Mouse (Mus musculus) liver, adult 2 months (tissue): Measurements from ENCODE around the gene Cdiptos. TPM values are rescaled to one million over a fixed set of nuclear protein-coding genes. Genes with fewer than 3 reads are reported as not detected.

Experiments
- DNase-seq: peaks from one replicate; pipeline ENCODE4 v3.0.0-alpha.2; 2011; ENCODE audit warnings: low read depth, low spot score; ENCODE audit errors: extremely low read depth
- H3K27ac ChIP-seq: fragments of 200-500 bp; replicated peaks from 2 replicates; pipeline ENCODE4 v1.5.1; 2012; ENCODE audit warnings: low read depth, mild to moderate bottlenecking, control low read depth, inconsistent platforms, low read length; ENCODE audit not compliant: insufficient read depth
- H3K27me3 ChIP-seq: fragments of 200-500 bp; 2 replicates; pipeline ENCODE4 v1.6.1; 2012; ENCODE audit warnings: mild to moderate bottlenecking, moderate library complexity, low read length, inconsistent platforms; ENCODE audit not compliant: control insufficient read depth, insufficient read depth
- H3K36me3 ChIP-seq: fragments of 200-500 bp; 2 replicates; pipeline ENCODE4 v1.6.1; 2012; ENCODE audit warnings: low read length, inconsistent platforms; ENCODE audit not compliant: control insufficient read depth, insufficient read depth
- H3K4me1 ChIP-seq: fragments of 200-500 bp; 2 replicates; pipeline ENCODE4 v1.6.1; 2011; ENCODE audit warnings: low read length; ENCODE audit not compliant: control insufficient read depth, insufficient read depth
- H3K4me3 ChIP-seq: fragments of 200-500 bp; 2 replicates; pipeline ENCODE4 v1.5.1; 2011; ENCODE audit warnings: low read depth, mild to moderate bottlenecking, control low read depth, low read length, moderate library complexity; ENCODE audit not compliant: insufficient read depth
- H3K79me2 ChIP-seq: fragments of 200-500 bp; 2 replicates; pipeline ENCODE4 v1.6.1; 2012; ENCODE audit warnings: inconsistent platforms, mild to moderate bottlenecking, low read length, moderate library complexity; ENCODE audit not compliant: control insufficient read depth, insufficient read depth
- H3K9ac ChIP-seq: fragments of 200-500 bp; 2 replicates; pipeline ENCODE4 v1.6.1; 2012; ENCODE audit warnings: low read depth, mild to moderate bottlenecking, control low read depth, inconsistent platforms, low read length
- CTCF ChIP-seq: fragments of 200-500 bp; IDR thresholded peaks from 2 replicates; pipeline ENCODE4 v1.5.1; 2011; ENCODE audit warnings: low read depth, low read length, control low read depth
- POLR2A ChIP-seq: fragments of 200-500 bp; IDR thresholded peaks from 2 replicates; pipeline ENCODE4 v1.6.1; 2011; ENCODE audit warnings: low read length, control low read depth; ENCODE audit not compliant: insufficient read depth; ENCODE audit errors: extremely low read depth
- WGBS: fragments of 180-500 bp; shearing (Covaris S2); methylation state at CpG from one replicate; pipeline ENCODE4 v1.1.7; 2018; 5-methylcytosine and 5-hydroxymethylcytosine counted together
- polyA plus RNA-seq: library from polyadenylated mRNA; depleted of rRNA; stranded (reverse); fragments of >200 nt; gene quantifications from 2 replicates; pipeline ENCODE4 v1.2.3, GENCODE M21; 2012
- total RNA-seq: library from RNA; depleted of rRNA; stranded (reverse); fragments of >200 nt; gene quantifications from 2 replicates; pipeline ENCODE4 v1.2.3, GENCODE M21; 2014

The Cdiptos gene
- total and polyA plus RNA-seq, 2 experiments = 0.09 to 0.23 TPM

DNA sequence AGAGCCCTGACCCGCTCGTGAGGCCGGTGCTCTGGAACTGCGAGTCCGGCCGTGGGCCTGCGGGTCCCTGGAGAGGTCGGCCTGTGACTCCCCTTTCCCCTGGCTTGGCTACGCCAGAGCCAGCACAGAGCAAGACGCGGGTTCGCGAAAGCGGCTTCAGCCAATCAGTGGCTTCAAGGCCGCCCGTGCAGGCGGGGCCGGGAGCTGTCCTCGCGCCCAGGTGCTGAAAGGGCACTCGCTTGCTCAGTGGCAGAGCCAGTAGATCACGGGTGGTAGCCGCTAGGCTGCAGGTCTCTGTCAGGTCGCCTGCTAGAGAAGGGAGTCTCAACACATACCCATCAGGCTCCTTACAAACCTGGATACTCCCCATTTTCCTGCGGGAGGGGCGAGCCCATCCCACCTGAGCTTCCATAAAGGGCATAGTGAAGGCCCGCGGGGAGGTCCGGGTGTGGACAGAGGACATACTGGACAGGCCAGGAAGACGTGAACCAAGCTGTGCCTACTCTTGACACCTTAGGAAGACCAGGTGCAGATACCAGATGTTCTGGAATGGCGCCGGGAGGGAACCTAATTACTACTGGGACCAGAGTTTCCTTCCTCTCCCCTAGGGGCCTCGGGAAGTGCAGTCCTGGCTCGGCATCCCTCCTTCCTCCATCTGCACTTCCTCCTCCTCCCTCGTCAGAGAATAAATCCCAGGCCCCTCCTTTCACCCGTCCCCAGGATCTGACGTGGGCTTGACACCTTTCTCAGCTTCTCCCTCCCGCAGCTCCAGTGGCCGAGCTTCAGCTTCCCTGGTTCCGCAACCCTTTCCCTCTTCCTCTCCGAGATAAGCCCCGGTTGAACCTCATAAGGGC lies 25.9 kb downstream of the Cdiptos start, which contains the start of gene Sez6l2:
Gene Sez6l2, plus strand, starts transcription at position 771 of the 854 bp plus-strand sequence.
- WGBS = 1% methylated on average over 42 of the region's 42 CpGs
- TF ChIP-seq POLR2A (no peak), CTCF (no peak)
- Histone ChIP-seq H3K4me1 (no peaks in the 10 kb centered on the region; the same call in 1 of the 2 replicates), H3K4me3 (peak within 1 kb of the TSS; percentile 57; the same call in 1 of the 2 replicates), H3K27me3 (peaks cover 6% of the 10 kb centered on the region; the same call in 1 of the 2 replicates), H3K9ac (no peak within 1 kb of the TSS), H3K79me2 (no peaks in the 10 kb centered on the region), H3K27ac (no peak within 1 kb of the TSS), H3K36me3 (no peaks in the 10 kb centered on the region)
- DNase-seq = peak; percentile 48

DNA sequence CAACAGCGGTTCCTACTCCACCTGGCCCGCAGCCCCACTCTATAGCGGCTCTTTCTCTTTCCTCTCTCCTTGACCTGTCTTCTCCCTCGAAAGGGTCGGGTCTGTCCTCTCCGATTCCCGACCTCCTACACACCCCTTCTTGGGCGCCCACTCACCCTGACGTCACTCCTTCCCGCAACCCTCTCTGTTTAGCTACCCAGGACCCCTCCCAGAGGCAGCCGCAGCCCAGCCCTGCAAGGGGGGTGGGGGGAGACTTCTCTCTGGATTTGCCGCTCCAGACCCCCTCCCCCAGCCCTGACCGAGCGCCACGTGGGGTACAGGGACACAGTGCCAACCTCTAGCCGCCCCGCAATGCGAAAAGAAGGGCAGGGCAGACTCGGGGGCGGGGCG lies 26.5 kb downstream of the Cdiptos start, which contains the start of gene Asphd1:
Gene Asphd1, minus strand, starts transcription at position 180 of the 390 bp plus-strand sequence.
- Histone ChIP-seq H3K4me1 (no peaks in the 10 kb centered on the region; the same call in 1 of the 2 replicates), H3K27me3 (peaks cover 6% of the 10 kb centered on the region; the same call in 1 of the 2 replicates), H3K36me3 (no peaks in the 10 kb centered on the region; the same call in 1 of the 2 replicates), H3K79me2 (no peaks in the 10 kb centered on the region), H3K9ac (no peak within 1 kb of the TSS), H3K27ac (no peak within 1 kb of the TSS), H3K4me3 (peak within 1 kb of the TSS; percentile 57; the same call in 1 of the 2 replicates)
- DNase-seq = no peak
- WGBS = 3% methylated on average over 21 of the region's 21 CpGs
- no peak for TF ChIP-seq CTCF
- TF ChIP-seq POLR2A = no peak

DNA sequence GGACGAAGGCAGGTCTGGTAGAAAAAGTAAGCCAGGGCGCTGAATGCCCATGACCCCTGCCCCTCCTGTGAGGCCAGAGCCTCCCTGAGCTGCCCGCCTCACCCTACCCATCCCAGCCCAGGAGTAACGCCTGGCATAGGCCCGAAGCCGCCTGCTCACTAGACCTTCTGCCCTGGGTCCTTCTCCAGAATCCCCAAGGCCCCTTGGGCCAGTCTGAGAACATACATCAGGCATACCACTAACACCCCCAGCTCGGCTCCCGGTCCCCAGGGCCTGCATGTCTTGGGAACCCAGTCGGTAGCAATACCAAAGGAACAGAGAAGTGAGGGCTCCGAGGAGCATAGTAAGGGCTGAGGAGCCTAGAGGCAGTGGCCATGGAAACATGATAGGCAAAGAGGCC lies 27.3 kb downstream of the Cdiptos start:
- no peak overlapping the region for H3K27ac ChIP-seq
- WGBS = 88% methylated on average over 10 of the region's 10 CpGs
- peaks cover 6% of the 10 kb centered on the region; the same call in 1 of the 2 replicates for H3K27me3 ChIP-seq
- no peaks in the 10 kb centered on the region for H3K79me2 ChIP-seq
- H3K4me3 ChIP-seq = no peak overlapping the region
- H3K4me1 ChIP-seq = no peaks in the 10 kb centered on the region; the same call in 1 of the 2 replicates
- DNase-seq = no peak
- H3K36me3 ChIP-seq = peaks cover 4% of the 10 kb centered on the region; the same call in 1 of the 2 replicates
- TF ChIP-seq POLR2A (no peak), CTCF (no peak)
- no peak overlapping the region for H3K9ac ChIP-seq

- H3K27ac ChIP-seq = no peak overlapping the region
- H3K9ac ChIP-seq = no peak overlapping the region
- H3K27me3 ChIP-seq = peaks cover 6% of the 10 kb centered on the region; the same call in 1 of the 2 replicates
- no peaks in the 10 kb centered on the region for H3K79me2 ChIP-seq
- 82% methylated on average over 3 of the region's 3 CpGs for WGBS
- TF ChIP-seq CTCF = peak; percentile 75
- no peak for TF ChIP-seq POLR2A
- DNase-seq = no peak
- H3K4me1 ChIP-seq = no peaks in the 10 kb centered on the region; the same call in 1 of the 2 replicates
- H3K36me3 ChIP-seq = peaks cover 6% of the 10 kb centered on the region; the same call in 1 of the 2 replicates
- H3K4me3 ChIP-seq = no peak overlapping the region
These were observed 29.4 kb downstream of the Cdiptos start for GRCm38 (mm10) chr7:126946530-126946929.

DNA sequence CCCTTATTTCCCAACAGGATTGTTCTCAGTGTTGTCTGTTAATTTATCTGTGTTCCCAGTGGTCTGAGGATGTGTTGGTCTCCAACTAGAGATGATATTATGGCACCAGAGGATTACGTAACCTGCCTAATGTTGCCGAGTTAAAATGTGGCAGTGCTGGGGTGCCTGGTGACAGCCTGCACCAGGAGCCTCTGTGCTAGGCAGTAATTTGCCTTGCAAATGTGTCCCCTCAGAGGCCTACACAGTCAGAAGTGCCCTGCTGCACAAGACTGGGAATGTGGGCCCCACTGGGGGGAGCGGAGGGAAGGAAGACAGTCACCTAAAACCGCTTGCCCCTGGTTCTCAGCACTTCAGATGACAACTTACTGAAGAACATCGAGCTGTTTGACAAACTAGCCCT lies 34.1 kb downstream of the Cdiptos start:
- TF ChIP-seq POLR2A (no peak), CTCF (no peak)
- Histone ChIP-seq H3K79me2 (no peaks in the 10 kb centered on the region), H3K27me3 (no peaks in the 10 kb centered on the region), H3K4me1 (no peaks in the 10 kb centered on the region), H3K27ac (no peak overlapping the region), H3K36me3 (peaks cover 12% of the 10 kb centered on the region; the same call in 1 of the 2 replicates), H3K9ac (no peak overlapping the region), H3K4me3 (no peak overlapping the region)
- no peak for DNase-seq
- WGBS = 82% methylated on average over 5 of the region's 5 CpGs

DNA sequence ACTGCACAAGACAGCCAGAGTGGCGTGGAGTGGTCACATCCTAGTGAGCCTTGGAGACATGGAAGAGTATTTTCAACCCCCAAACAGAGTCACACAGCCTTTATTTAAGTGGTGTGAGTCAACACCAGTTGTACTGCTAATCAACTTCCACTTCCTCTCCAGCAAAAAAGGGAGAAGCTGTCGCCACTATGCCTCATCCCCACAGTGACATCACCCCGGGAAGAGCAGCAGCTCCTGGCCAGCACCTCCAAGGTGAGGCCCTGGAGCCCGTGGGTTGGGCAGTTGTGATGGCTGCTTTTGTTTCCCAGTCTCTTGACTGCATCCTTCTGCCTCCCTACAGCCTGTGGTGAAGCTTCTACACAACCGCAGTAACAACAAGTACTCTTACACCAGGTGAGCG lies 34.7 kb downstream of the Cdiptos start:
- H3K4me1 ChIP-seq = no peaks in the 10 kb centered on the region
- no peak overlapping the region for H3K9ac ChIP-seq
- H3K27ac ChIP-seq = no peak overlapping the region
- H3K36me3 ChIP-seq = peaks cover 19% of the 10 kb centered on the region; the same call in 1 of the 2 replicates
- H3K79me2 ChIP-seq = no peaks in the 10 kb centered on the region
- no peak for DNase-seq
- 81% methylated on average over 6 of the region's 6 CpGs for WGBS
- TF ChIP-seq CTCF (no peak), POLR2A (no peak)
- H3K27me3 ChIP-seq = no peaks in the 10 kb centered on the region
- H3K4me3 ChIP-seq = no peak overlapping the region
